Mouse (Mus musculus) ZHBTc4 (cell line): ENCODE results near the gene C9orf72.
A peak's percentile ranks its signal among the peaks of the same experiment; 100 is the strongest.
"Not testable (repeated sequence)": the region's sequence is repeated elsewhere in the genome, so short reads cannot be mapped to it uniquely, and the experiment has no call there.

Experiments used
- DNase-seq: peaks from one replicate; pipeline ENCODE4 v3.0.0-alpha.2; 2011; ENCODE audit warnings: low read depth, low spot score

C9orf72 gene

GRCm38 (mm10) chr4:35225734-35226495 lies at the start of gene C9orf72:
Gene C9orf72, minus strand, starts transcription at chr4:35226175.
- peak; percentile 94 for DNase-seq

DNA sequence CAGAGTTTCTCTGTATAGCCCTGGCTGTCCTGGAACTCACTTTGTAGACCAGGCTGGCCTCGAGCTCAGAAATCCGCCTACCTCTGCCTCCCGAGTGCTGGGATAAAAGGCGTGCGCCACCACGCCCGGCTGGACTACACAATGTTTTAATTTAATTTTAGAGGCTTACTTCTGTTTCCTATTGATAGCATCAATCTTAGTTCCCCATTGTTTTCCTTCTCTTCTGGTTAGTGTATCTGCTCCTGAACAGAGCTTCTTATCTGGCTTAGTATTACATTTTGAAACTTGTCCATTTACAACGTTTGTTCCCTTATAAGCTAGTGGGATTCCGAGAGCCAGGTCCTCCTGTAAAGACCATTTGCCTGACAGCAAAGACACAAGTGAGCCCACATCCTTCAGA lies 33.0 kb upstream of the C9orf72 start:
- DNase-seq, result peak; percentile 7

GRCm38 (mm10) chr4:35244023-35244422 lies 18.0 kb upstream of the C9orf72 start:
- DNase-seq, result no peak

- DNase-seq, result no peak
Observed at GRCm38 (mm10) chr4:35241735-35242134, 15.8 kb upstream of the C9orf72 start.

DNA sequence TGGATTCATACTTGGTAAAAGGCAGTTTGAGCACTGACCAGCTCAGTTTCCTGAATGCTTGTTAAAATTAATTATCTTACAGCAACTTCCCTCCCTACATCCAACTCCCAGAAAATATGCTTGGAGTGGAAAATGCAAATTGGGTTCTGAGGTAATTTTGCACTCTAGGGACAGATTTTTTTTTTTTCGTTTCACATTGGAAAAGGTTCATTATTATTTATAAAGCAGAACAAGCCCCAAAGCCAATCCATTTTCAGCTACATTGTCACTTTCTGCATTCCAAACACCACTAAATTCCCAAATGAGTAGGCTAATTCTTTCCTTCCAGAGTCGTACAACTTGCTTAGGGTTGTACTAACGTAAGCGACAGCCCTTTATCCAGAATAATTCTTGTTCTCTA lies 12.7 kb upstream of the C9orf72 start:
- DNase-seq, result no peak

DNA sequence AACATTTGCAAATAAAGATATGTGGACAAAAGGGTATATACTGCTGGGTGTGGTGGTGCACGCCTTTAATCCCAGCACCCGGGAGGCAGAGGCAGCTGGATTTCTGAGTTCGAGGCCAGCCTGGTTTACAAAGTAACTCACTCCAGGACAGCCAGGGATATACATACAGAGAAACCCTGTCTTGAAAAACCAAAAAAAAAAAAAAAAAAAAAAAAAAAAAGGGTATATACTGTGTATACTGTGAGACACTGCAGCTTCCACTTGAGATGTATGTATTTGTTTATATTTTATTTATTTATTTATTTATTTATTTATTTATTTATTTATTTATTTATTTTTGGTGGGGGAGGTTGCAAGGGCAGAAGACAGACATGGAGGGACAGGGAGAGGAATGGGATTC lies 12.3 kb upstream of the C9orf72 start:
- DNase-seq, result not testable (repeated sequence)

DNA sequence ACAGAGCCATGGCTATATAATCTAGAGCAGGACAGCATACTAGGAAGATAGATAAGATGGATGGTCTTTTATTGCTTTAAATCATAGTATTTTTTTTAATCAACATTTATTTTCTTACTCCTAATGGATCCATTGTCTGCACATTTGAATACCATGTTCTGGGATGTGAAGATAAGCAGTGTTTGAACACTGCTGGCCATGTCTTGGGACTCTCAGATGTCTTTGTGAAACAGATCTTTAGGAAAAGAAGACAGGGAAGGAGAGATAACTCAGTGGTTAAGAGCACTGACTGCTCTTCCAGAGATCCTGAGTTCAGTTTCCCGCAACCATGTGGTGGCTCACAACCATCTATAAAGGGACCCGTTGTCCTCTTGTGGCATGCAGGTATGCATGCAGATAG lies 10.3 kb upstream of the C9orf72 start:
- DNase-seq, result no peak

GRCm38 (mm10) chr4:35228260-35228659 lies 2.3 kb upstream of the C9orf72 start:
- no peak for DNase-seq

DNA sequence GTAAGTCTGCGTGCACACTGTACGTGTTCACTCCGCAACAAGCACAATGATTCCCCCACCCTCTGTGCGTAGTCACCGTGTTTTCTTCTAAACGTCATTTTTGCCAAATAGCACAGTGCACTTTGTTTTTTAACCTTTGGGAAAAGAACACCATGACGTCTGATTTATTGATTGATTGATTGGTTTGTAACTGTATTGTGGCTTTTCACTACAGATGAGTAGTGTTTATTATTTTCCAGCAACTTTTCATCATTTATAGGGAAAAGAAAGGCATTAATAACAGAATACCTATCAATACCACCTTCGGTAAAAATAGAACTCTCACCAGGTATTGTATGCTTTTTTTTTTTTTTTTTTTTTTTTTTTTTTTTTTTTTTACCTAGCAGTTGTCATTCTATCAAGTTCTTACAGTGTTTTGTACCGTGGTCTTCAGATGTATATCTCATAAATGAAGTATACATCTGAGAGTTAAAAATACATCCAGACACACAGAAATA lies 569 bp upstream of the C9orf72 start:
- DNase-seq, result no peak

DNA sequence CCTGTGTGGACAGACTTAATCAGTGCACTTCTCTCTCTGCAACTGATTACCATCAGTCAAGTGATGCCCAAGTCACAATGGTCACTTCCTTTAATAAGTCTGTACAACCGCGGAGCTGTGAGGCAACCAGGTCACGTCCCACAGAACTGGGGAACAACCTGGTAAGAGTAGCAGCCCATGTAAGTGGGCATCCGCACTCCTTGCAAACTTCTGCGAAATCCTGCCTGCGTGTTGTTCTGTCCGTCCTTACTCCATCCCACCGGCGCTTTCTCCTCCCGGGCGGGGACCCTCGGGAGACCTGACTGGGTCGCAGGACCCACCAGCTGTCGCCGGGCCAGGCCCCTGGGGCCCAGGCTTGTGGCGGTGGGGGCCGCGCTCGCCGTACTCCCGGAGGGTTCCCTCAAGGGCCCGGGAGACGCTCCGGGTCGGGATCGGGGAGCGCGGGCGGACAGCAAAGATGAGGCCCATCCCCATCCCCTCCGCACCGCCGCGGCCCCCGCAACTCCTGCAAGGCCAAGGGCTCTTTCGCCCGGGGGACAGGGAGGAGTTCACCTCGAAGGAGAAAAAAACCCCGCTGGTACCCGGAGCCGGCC lies 738 bp downstream of the C9orf72 start:
- DNase-seq, result peak; percentile 59

- DNase-seq, result no peak
Observed at GRCm38 (mm10) chr4:35224101-35224500, 1.9 kb downstream of the C9orf72 start.

DNA sequence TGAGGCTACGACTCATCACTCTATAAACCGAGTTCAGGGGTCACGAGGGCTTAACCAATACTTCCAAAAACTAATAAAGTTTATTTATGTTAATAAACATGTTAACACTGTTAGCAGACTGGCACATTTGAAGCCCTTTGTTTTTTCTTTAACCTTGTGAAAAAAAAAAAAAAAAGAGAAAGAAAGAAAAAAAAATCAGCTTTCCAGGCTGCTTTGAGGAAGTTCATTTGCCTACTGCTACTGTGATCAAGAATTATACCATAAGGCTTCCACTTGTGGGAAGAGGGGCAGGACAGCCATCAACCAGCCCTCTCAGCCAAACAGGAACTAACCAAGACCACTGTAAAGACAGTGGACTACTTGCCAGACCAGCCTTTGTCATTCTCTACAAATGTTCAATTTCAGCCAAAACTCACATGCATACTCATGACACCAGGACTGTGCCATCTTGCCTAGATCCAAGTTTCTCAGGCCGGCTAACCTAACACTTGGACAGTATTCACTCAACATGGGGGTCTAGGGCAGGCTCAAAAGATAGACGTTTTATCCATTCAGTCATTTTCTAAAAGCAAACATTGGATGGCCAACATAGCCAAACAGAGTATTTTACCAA lies 2.5 kb downstream of the C9orf72 start:
- no peak for DNase-seq

DNA sequence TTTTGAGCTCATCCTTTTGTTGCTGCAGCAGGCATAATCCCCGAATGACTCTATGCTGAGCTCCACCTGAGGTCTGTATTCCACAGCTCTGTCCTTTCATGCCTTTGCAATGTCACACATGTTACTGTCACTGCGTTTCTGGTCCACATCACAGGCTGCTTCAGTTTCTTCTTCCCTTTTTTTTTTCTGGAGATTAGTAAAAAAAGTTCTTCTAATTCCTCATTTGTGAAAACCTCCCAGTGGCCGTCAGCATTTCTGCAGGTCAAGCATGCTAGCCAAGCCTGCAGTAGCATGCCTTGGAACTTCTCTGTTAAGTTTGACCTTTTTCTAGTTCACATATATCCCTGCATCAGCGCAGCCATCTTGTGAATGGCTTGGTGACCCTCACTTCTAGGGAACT lies 4.1 kb downstream of the C9orf72 start:
- no peak for DNase-seq

DNA sequence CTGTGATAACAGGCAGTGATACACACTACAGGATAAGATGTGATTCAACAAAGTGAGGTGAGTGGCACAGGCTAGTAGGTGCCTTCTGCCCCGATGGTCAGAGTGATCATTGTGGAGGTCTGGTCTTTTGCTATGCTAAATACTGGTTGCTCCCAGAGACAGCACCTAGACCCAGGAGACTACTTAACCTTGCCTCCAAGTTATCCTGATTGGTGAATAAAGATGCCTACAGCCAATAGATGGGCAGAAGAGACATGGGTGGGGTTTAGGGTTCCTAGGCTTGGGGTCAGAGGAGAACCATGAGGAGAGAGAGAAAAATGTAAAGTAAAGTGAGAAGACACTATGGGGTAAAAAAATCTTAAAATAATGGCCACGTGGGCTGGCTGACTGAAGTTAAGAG lies 4.8 kb downstream of the C9orf72 start:
- peak; percentile 68 for DNase-seq

DNA sequence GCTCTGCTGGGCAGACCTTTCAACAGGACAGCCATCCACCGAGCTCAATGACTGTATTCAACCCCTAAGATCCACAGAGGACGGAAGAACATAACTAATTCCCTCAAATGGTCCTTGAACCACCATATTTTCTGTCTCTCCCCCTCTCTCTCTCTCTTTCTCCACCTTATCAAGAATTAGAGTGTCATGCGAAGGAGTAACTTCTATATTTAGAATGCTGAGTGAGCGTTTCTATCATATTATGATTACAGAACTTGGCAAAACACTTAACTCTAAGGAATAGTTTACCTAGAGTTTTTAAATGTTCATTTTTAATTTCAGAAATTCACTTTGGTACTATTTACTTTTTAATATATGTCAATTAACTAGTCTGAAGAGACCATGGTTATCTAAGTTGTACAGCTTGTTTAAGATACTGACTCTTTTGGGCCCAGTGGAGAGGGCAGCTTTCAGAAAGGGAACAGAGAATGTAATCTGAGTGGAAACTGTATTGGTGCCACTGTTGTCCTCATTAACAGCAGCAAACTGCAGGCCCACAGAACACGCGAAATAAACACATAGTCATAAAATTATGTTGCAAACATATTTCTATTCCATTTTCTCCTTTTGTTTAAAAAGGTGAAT lies 5.8 kb downstream of the C9orf72 start:
- no peak for DNase-seq

DNA sequence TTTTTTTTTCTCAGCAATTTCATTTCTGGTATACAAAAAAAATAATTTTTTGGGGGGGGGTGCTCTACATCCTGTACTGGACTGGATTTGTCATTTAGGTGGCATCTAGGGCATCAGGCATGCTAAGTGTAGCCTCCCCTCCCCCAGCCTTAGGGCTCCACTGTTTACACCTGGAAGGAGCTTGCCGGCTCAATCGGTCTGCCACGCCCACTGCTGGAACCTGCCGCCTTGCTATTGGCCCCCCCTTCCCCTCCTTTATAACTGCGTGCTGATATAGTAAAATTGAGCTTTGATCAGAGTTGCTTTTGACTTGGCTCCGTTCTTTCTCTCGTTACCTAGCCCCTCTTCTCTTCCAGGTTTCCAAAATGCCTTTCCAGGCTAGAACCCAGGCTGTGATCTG lies 21.3 kb downstream of the C9orf72 start:
- peak; percentile 22 for DNase-seq

DNA sequence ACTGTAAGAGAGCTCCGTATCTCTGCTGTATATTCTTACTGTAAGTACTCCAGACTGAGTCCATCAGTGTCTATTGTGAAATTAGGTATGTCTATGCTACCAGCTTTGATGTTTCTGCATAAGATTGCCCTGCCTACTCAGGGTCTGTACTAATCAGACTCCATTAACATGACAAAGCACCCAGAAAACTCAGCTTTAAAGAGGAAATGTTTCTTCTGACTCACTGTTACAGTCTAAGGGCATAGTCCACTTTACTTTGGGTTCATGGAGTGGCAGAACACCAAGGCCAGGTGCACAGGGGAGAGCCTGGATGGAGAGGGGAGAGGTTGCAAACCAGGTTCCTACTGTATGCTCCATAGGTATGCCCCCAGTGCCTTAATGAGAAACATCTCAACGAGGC lies 22.3 kb downstream of the C9orf72 start:
- DNase-seq, result peak; percentile 83

DNA sequence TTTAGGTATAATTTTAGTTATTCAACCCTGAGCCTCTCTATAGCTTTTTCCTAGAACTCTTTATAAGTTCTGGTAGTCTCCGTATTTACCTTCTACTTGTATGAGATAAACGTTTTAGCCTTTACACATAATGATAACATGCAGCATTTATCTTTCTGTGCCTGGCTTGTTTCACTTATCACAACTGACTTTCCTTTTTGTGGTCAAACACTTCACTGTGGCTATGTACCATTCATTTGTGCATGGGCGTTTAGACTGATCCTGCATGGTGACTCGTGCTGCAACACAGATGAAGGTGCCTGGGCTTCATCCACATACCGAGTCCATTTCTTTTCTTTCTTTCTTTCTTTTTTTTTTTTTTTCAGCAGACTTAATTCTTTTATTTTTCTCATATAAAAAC lies 24.3 kb downstream of the C9orf72 start:
- no peak for DNase-seq

DNA sequence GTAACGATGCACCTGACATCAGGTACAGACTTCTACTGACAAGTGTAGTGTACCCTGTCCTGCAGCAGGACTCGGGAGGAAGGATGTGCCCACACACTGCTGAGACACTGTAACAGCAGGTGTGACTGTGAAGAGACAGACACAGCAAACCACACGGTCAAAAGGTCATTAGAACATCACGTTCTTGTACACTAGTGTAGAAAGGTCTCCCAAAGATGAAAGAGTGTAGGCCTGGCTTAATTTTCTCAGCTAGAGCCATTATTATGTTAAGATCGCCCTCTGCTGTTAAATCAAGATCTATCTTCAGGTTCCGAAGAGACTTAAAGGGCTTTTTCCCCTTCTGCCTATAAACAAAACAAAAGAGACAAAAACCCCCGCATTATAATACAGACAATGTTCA lies 33.2 kb downstream of the C9orf72 start:
- peak; percentile 90 for DNase-seq

DNA sequence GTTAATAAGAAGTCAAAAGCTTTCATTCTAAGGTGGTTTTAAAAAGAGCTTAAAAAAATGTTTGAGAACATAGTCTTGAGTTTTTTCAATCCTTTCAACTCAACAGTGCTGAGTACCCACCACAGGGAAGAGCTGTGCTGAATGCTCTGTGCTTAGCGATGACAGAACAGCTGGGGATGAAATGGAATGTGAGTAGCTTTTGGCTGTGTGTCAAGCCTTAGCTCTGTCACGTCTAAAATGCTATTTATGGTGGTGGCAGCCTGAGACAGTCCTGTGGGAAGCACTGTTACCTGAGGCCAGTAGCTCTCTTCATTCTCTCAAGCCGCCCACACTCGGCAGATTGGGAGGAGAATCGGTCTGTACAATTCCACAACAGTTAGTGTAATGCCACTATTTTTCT lies 36.2 kb downstream of the C9orf72 start:
- DNase-seq, result no peak

DNA sequence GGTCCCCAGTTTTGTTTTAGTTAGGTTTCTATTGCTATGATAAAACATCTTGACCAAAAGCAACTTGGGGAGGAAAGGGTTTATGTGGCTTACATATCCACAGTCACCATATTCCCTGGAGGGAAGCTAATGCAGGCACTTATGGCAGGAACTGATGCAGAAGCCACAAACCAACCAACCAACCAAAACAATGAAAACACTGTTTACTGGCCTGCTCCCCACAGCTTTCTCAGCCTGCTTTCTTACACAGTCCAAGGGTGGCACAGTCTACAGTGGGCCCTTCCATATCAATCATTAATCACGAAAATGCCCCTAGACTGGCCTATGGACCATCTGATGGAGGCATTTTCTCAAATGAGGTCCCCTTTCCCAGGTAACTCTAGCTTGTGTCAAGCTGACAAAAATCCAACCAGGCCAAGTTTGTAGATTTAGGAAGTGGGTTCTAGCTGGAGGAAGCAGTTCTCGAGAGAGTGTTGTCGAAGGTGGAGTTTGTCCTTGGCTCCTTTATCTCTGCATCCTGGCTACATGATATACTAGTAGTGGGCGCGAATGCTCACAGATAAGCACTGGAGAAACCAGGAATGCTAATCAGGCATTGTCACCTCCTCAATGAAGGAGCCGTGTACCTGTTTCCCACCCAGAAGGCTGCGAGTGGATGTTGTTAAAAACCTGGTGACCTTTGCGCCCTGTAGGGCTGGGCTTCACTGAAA lies 38.2 kb downstream of the C9orf72 start:
- DNase-seq, result no peak
